Mouse (Mus musculus): ENCODE data around the gene Sec14l1. TPM values are rescaled to one million over a fixed set of nuclear protein-coding genes. Genes with fewer than 3 reads are reported as not detected.

Sec14l1 gene
- total and polyA plus RNA-seq, 3 experiments, result 42.0 to 55.9 TPM; not detected in 1

DNA sequence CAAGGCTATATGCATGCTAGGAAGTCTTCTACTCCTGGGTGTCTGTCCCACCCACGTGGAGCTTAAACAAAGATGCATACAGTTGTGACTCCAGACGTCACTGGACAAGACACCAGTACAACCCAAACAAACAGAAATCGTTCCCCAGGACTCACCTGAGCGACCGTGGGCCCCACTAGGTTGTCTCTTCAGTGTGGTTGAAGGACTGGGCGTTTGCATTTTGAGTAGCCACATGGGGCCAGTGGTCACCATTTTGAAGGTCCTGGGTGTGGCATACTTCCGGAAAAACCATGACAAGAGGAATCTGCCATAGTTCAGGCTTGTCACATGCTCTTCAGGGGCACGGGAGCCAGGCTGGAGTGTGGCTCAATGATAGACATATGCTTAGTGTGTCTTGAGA is 37.1 kb upstream of the Sec14l1 start (continued):
- TF ChIP-seq POLR2A (IDR thresholded peaks at IDR 0.05; ENCODE audit: control insufficient read depth in 1 of 2, insufficient read depth in 1 of 2, low read depth in 1 of 2, low read length in 2 of 2, poor library complexity in 1 of 2) (peak in 1 of 2 experiments; percentile 37; a peak in 1 of 4 replicates), NRF1 (IDR thresholded peaks at IDR 0.05; ENCODE audit: insufficient read depth, low read depth, low read length, poor library complexity, severe bottlenecking) (no peak), ZNF384 (IDR thresholded peaks at IDR 0.05; ENCODE audit: low read depth, low read length) (no peak), GATA1 (IDR thresholded peaks at IDR 0.05; ENCODE audit: low read depth, low read length) (no peak), RAD21 (IDR thresholded peaks at IDR 0.05; ENCODE audit: low read depth, low read length) (no peak), MEF2A (IDR thresholded peaks at IDR 0.05; ENCODE audit: extremely low read depth, insufficient replicate concordance, low read depth, low read length, poor library complexity, severe bottlenecking) (no peak), CHD2 (IDR thresholded peaks at IDR 0.05; ENCODE audit: low read length) (no peak), KAT2A (conservative IDR thresholded peaks at IDR 0.05; ENCODE audit: low read depth, low read length) (no peak), MYB (IDR thresholded peaks at IDR 0.05; ENCODE audit: low read depth, low read length) (no peak), TBP (IDR thresholded peaks at IDR 0.05; ENCODE audit: low read depth, low read length) (no peak), EP300 (IDR thresholded peaks at IDR 0.05; ENCODE audit: low read depth in 1 of 2, low read length in 2 of 2) (no peak), ZMIZ1 (IDR thresholded peaks at IDR 0.05; ENCODE audit: low read depth, low read length) (no peak), MAZ (IDR thresholded peaks at IDR 0.05; ENCODE audit: low read depth, low read length) (no peak), TCF12 (IDR thresholded peaks at IDR 0.05; ENCODE audit: low read depth, low read length) (no peak), USF2 (IDR thresholded peaks at IDR 0.05; ENCODE audit: borderline replicate concordance in 1 of 2, insufficient read depth in 1 of 2, low read depth in 1 of 2, low read length in 2 of 2) (no peak), MAFK (IDR thresholded peaks at IDR 0.05; ENCODE audit: borderline replicate concordance, low read depth, low read length) (no peak), MYC (IDR thresholded peaks at IDR 0.05; ENCODE audit: low read depth, low read length) (0 out of 2 replicates have a peak, but pooled peaks have one; percentile 27)

- DNase-seq (ENCODE audit: low read depth, low spot score), result peak; percentile 33
- Histone ChIP-seq H3K9ac (ENCODE audit: control insufficient read depth, low read depth, low read length, poor library complexity, severe bottlenecking) (no peak overlapping the region), H3K79me2 (ENCODE audit: control insufficient read depth, insufficient read depth, low read length, poor library complexity) (peaks cover 30% of the 10 kb centered on the region), H3K4me3 (ENCODE audit: control insufficient read depth in 1 of 2, insufficient read depth in 1 of 2, low read depth in 2 of 2, low read length in 2 of 2) (no peak overlapping the region), H3K36me3 (ENCODE audit: control insufficient read depth in 1 of 2, insufficient read depth in 2 of 2, low read length in 2 of 2) (peaks cover 4 to 30% of the 10 kb centered on the region in 2 experiments), H3K27ac (ENCODE audit: control insufficient read depth, low read depth, low read length) (no peak overlapping the region), H3K9me3 (replicated peaks; ENCODE audit: insufficient read depth, low read length) (no peaks in the 10 kb centered on the region), H3K4me1 (ENCODE audit: control insufficient read depth in 1 of 2, insufficient read depth in 2 of 2, low read length in 2 of 2) (peaks cover 7 to 48% of the 10 kb centered on the region in 2 experiments), H3K27me3 (ENCODE audit: control insufficient read depth in 1 of 2, insufficient read depth in 2 of 2, low read length in 2 of 2) (no peaks in the 10 kb centered on the region)
- TF ChIP-seq USF2 (IDR thresholded peaks at IDR 0.05; ENCODE audit: borderline replicate concordance in 1 of 2, insufficient read depth in 1 of 2, low read depth in 1 of 2, low read length in 2 of 2) (no peak), HCFC1 (IDR thresholded peaks at IDR 0.05; ENCODE audit: low read depth, low read length) (no peak), ZKSCAN1 (IDR thresholded peaks at IDR 0.05; ENCODE audit: low read depth, low read length) (peak; percentile 100), EP300 (IDR thresholded peaks at IDR 0.05; ENCODE audit: low read depth in 1 of 2, low read length in 2 of 2) (peak in 1 of 2 experiments; percentile 40; a peak in 1 of 4 replicates), SIN3A (IDR thresholded peaks at IDR 0.05; ENCODE audit: low read length) (no peak), TAL1 (IDR thresholded peaks at IDR 0.05; ENCODE audit: low read length) (peak; percentile 41; the same call in 1 of the 2 replicates), ELF1 (IDR thresholded peaks at IDR 0.05; ENCODE audit: low read depth, low read length) (no peak), ZC3H11A (IDR thresholded peaks at IDR 0.05; ENCODE audit: low read depth, low read length) (no peak)
Observed at GRCm38 (mm10) chr11:117078637-117079240, 36.2 kb upstream of the Sec14l1 start.

Data from MEL (cell line).